Mouse (Mus musculus) ES-E14 (cell line): ENCODE results near the gene Atp5e. TPM values are rescaled to one million over a fixed set of nuclear protein-coding genes. Genes with fewer than 3 reads are reported as not detected.

Experiments
- DNase-seq: peaks from one replicate; pipeline ENCODE4 v3.0.0-alpha.2; 2013; ENCODE audit warnings: low read depth, low spot score
- H3K27ac ChIP-seq: 2 replicates; pipeline ENCODE4 v1.5.1; 2012; ENCODE audit warnings: low read depth, mild to moderate bottlenecking, low read length, moderate library complexity, mixed read lengths; ENCODE audit not compliant: poor library complexity, insufficient read depth, severe bottlenecking
- H3K36me3 ChIP-seq: 2 replicates; pipeline ENCODE4 v1.6.1; 2012; ENCODE audit warnings: mild to moderate bottlenecking, low read length, moderate library complexity, mixed read lengths; ENCODE audit not compliant: control insufficient read depth, poor library complexity, insufficient read depth, severe bottlenecking
- H3K4me1 ChIP-seq, 2 experiments: fragments of 150-350 bp in 1 of 2; sonication (generic) in 1 of 2; 2 replicates each; pipeline ENCODE4 v1.6.1; 2012; ENCODE audit warnings: low read length in 2 of 2, mild to moderate bottlenecking in 1 of 2, mixed read lengths in 1 of 2; ENCODE audit not compliant: control insufficient read depth in 2 of 2, insufficient read depth in 2 of 2, poor library complexity in 1 of 2
- H3K4me3 ChIP-seq, 2 experiments: fragments of 150-350 bp in 1 of 2; sonication (generic) in 1 of 2; 2 replicates each; pipeline ENCODE4 v1.5.1; 2012; ENCODE audit warnings: low read length in 2 of 2, low read depth in 1 of 2, mild to moderate bottlenecking in 1 of 2, mixed read lengths in 1 of 2; ENCODE audit not compliant: insufficient read depth in 1 of 2, poor library complexity in 1 of 2, severe bottlenecking in 1 of 2
- H3K9ac ChIP-seq: 2 replicates; pipeline ENCODE4 v1.6.1; 2012; ENCODE audit warnings: low read depth, mild to moderate bottlenecking, low read length, mixed read lengths; ENCODE audit not compliant: poor library complexity, insufficient read depth, severe bottlenecking
- H3K9me3 ChIP-seq: fragments of 150-350 bp; sonication (generic); 2 replicates; pipeline ENCODE4 v1.6.1; 2012; ENCODE audit warnings: low read depth, mild to moderate bottlenecking, low read length; ENCODE audit not compliant: control insufficient read depth, insufficient read depth
- CHD2 ChIP-seq: IDR thresholded peaks from 2 replicates; pipeline ENCODE4 v1.6.1; 2014; ENCODE audit warnings: mild to moderate bottlenecking, low read depth, low read length, inconsistent platforms
- HCFC1 ChIP-seq: IDR thresholded peaks from 2 replicates; pipeline ENCODE4 v1.6.1; 2012; ENCODE audit warnings: low read length, inconsistent platforms, borderline replicate concordance; ENCODE audit not compliant: insufficient read depth
- MAFK ChIP-seq: IDR thresholded peaks from 2 replicates; pipeline ENCODE4 v1.6.1; 2014; ENCODE audit warnings: mild to moderate bottlenecking, low read depth, low read length, inconsistent platforms; ENCODE audit not compliant: insufficient read depth
- ZC3H11A ChIP-seq: IDR thresholded peaks from 2 replicates; pipeline ENCODE4 v1.6.1; 2012; ENCODE audit warnings: low read depth, mild to moderate bottlenecking, inconsistent platforms, low read length, borderline replicate concordance
- ZNF384 ChIP-seq: IDR thresholded peaks from 2 replicates; pipeline ENCODE4 v1.6.1; 2012; ENCODE audit warnings: low read depth, low read length, inconsistent platforms
- in situ Hi-C, 2 experiments: fragments of 600-800 bp; cut with MboI; formaldehyde crosslinking; loops; one replicate each; pipeline ENCODE4 v1.15.1; 2025; ENCODE audit warnings: low sequenced_read_pairs in 2 of 2, inconsistent platforms in 1 of 2; ENCODE audit not compliant: unreplicated experiment in 2 of 2
- total RNA-seq: library from RNA; depleted of rRNA; stranded (reverse); fragments of 300-350 nt; gene quantifications from 2 replicates; pipeline ENCODE4 v1.2.3, GENCODE M21; 2012

Atp5e gene
- total RNA-seq, 1 experiment: 37.4 TPM

- DNase-seq: no peak
- in situ Hi-C loops: no loop called here
- H3K4me1 ChIP-seq: peaks cover 5 to 7% of the 10 kb centered on the region in 2 experiments; a peak in 3 of 4 replicates
Measured at GRCm38 (mm10) chr2:174472407-174472806, 8.5 kb upstream of the Atp5e start.

GRCm38 (mm10) chr2:174470786-174471405 is 7.0 kb upstream of the Atp5e start:
- Histone ChIP-seq H3K4me1 (peaks cover 5 to 7% of the 10 kb centered on the region in 2 experiments; a peak in 3 of 4 replicates), H3K9ac (peak overlapping the region; percentile 26; the same call in 1 of the 2 replicates), H3K4me3 (no peak overlapping the region), H3K9me3 (no peaks in the 10 kb centered on the region), H3K36me3 (peaks cover 23% of the 10 kb centered on the region), H3K27ac (no peak overlapping the region)
- TF ChIP-seq ZC3H11A: no peak
- in situ Hi-C loops: no loop called here
- no peak for DNase-seq

More at GRCm38 (mm10) chr2:174472407-174472806, 8.5 kb upstream of the Atp5e start:
- peak overlapping the region; percentile 81 to 88 for H3K4me3 ChIP-seq
- H3K36me3 ChIP-seq: peaks cover 16% of the 10 kb centered on the region
- TF ChIP-seq MAFK (no peak), HCFC1 (no peak), ZNF384 (no peak), CHD2 (no peak), ZC3H11A (no peak)
- no peaks in the 10 kb centered on the region for H3K9me3 ChIP-seq
- H3K27ac ChIP-seq: peak overlapping the region; percentile 61
- peak overlapping the region; percentile 94 for H3K9ac ChIP-seq

- peaks cover 26% of the 10 kb centered on the region for H3K36me3 ChIP-seq
- peaks cover 5 to 7% of the 10 kb centered on the region in 2 experiments; a peak in 3 of 4 replicates for H3K4me1 ChIP-seq
- H3K27ac ChIP-seq: no peak overlapping the region
- TF ChIP-seq ZNF384 (no peak), CHD2 (no peak)
- H3K9me3 ChIP-seq: no peaks in the 10 kb centered on the region
- no peak for DNase-seq
- H3K9ac ChIP-seq: no peak overlapping the region
- in situ Hi-C loops: no loop called here
- no peak overlapping the region for H3K4me3 ChIP-seq
Measured at GRCm38 (mm10) chr2:174470333-174470732, 6.4 kb upstream of the Atp5e start.

GRCm38 (mm10) chr2:174463370-174463769 is 535 bp downstream of the Atp5e start:
- peak overlapping the region; percentile 86 for H3K27ac ChIP-seq
- peak overlapping the region; percentile 97 for H3K9ac ChIP-seq
- no peak for TF ChIP-seq ZNF384
- TF ChIP-seq ZC3H11A: no peak
- TF ChIP-seq CHD2: no peak
- no peak for TF ChIP-seq HCFC1
- no peak for TF ChIP-seq MAFK
- no peaks in the 10 kb centered on the region; the same call in 1 of the 2 replicates for H3K9me3 ChIP-seq
- peak overlapping the region; percentile 94 to 99 for H3K4me3 ChIP-seq
- peaks cover 0 to 6% of the 10 kb centered on the region in 2 experiments; a peak in 2 of 4 replicates for H3K4me1 ChIP-seq
- DNase-seq: no peak
- in situ Hi-C loops: no loop called here
- H3K36me3 ChIP-seq: peaks cover 31% of the 10 kb centered on the region

GRCm38 (mm10) chr2:174459365-174459764 is 4.5 kb downstream of the Atp5e start:
- Histone ChIP-seq H3K36me3 (peaks cover 17% of the 10 kb centered on the region), H3K27ac (no peak overlapping the region), H3K9me3 (no peaks in the 10 kb centered on the region; the same call in 1 of the 2 replicates), H3K4me3 (no peak overlapping the region), H3K9ac (no peak overlapping the region), H3K4me1 (peaks cover 0 to 5% of the 10 kb centered on the region in 2 experiments; a peak in 2 of 4 replicates)
- TF ChIP-seq ZC3H11A: no peak
- no peak for TF ChIP-seq CHD2
- no peak for TF ChIP-seq HCFC1
- TF ChIP-seq ZNF384: no peak
- no peak for TF ChIP-seq MAFK
- in situ Hi-C loops: no loop called here
- DNase-seq: no peak
